Mouse (Mus musculus): ENCODE results near the gene B430305J03Rik. TPM values are rescaled to one million over a fixed set of nuclear protein-coding genes. Genes with fewer than 3 reads are reported as not detected.

Gene B430305J03Rik
- not detected for polyA plus RNA-seq (2014; fragmentation: Illumina TruSeq; extraction: RNeasy Lipid Tissue Mini Kit (QIAGEN cat#74804); ENCODE audit: insufficient read depth, low read depth, low replicate concordance)

GRCm38 (mm10) chr3:61365779-61366373 is at the start of gene B430305J03Rik:
TSS of gene B430305J03Rik (minus strand) at chr3:61365951.

GRCm38 (mm10) chr3:61361338-61361737 is 4.4 kb downstream of the B430305J03Rik start, which contains the start of gene Rap2b:
TSS of gene Rap2b (plus strand) at chr3:61361638.

Other genes with a start within 250 kb of the B430305J03Rik start
- 2.8 TPM for gene Rap2b, start 4.3 kb downstream of the B430305J03Rik start, polyA plus RNA-seq (2014; fragmentation: Illumina TruSeq; extraction: RNeasy Lipid Tissue Mini Kit (QIAGEN cat#74804); ENCODE audit: insufficient read depth, low read depth, low replicate concordance)

Data from lung, adult 10 weeks (tissue).